Mouse (Mus musculus) CH12F3 (cell line): ENCODE results near the gene Cav3.

Experiments used
- in situ Hi-C: fragments of 300-500 bp; cut with MboI; formaldehyde crosslinking; loops from 2 replicates; pipeline ENCODE4 v1.14.3; 2020; ENCODE audit warnings: low sequenced_read_pairs

Cav3 gene

DNA sequence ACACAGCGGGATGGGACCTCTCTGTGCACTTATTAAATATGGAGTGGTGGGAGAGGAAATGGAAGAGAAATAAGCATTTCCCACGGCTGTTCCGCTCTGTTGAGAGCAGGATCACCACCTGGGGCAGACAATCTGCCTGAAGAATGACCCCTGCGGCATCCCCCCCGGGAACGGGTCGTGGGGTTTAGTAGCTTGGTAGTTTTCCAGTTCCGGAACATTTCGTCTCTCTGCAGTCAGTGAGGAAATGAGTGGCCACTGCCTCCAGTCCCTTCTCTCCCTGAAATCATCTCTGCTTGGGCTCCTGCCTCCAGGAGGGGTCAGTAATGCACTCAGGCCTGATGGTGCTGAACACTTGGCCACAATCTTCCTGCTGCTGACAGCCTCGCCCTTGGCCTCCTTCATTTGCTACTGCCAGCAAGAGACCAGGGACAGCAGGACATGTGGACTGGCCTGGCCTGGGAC, 35.3 kb downstream of the Cav3 start:
- in situ Hi-C loops: no loop called here

- in situ Hi-C loops: no loop called here
Observed at GRCm38 (mm10) chr6:112495219-112495618, 35.9 kb downstream of the Cav3 start.

- in situ Hi-C loops: no loop called here
Observed at GRCm38 (mm10) chr6:112496291-112497060, 37.2 kb downstream of the Cav3 start.

- in situ Hi-C loops: no loop called here
Observed at GRCm38 (mm10) chr6:112497456-112497855, 38.2 kb downstream of the Cav3 start.

DNA sequence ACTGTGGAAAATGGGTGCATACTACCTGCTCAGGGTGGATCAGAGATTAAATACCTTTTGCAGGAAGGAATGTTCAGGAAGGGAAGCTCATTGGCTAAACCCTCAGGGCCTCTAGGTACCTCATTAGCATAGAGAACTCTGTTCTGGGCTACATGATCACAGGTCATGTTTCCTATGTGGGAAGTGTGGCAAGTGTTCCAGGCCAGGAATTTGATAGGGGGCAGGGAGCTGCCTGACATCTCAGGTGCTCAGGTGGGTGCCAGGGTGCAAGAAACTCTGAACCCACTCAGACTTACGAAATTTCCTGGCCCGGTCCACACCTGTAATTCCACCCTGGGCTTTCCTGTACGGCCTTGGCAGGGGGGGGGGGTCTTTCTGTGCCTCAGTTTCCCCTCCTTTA, 39.4 kb downstream of the Cav3 start:
- in situ Hi-C loops: no loop called here

DNA sequence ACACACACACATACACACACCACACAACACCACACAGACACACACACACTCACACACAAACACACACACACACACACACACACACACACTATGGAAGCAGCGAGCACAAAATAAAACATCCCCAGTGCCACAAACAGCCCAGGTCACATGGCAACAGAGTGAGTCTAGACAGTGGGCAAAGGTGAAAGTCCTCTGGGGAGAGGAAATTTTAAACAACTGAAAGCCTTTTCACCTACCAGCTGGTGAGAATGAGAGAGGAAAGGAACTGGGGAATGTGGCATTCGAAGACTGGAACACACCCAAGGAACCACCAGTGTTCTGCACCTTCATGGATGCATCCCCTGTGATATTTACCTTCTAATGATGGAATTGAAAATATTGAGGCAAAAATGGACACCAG, 40.2 kb downstream of the Cav3 start:
- in situ Hi-C loops: no loop called here

DNA sequence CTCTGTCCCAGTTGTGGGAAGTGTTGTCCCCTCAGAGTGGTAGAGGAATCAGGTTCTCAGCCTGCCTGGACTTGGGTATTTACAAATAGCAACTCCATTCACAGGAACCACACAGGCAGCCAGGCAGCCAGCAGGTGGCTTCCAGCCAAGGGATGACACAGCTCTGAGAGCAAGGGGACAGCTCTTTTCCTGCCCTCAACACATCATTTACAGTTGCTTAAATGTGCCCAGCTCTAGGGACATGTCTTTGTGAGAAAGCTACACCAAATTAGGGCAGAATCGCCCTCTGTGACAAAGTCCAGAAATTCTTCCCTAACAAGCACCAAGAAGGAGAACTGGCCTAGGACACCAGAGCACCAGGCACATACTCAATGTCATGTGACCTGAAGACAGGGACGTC, 41.9 kb downstream of the Cav3 start:
- in situ Hi-C loops: no loop called here

GRCm38 (mm10) chr6:112507617-112508016, 48.3 kb downstream of the Cav3 start:
- in situ Hi-C loops: no loop called here

DNA sequence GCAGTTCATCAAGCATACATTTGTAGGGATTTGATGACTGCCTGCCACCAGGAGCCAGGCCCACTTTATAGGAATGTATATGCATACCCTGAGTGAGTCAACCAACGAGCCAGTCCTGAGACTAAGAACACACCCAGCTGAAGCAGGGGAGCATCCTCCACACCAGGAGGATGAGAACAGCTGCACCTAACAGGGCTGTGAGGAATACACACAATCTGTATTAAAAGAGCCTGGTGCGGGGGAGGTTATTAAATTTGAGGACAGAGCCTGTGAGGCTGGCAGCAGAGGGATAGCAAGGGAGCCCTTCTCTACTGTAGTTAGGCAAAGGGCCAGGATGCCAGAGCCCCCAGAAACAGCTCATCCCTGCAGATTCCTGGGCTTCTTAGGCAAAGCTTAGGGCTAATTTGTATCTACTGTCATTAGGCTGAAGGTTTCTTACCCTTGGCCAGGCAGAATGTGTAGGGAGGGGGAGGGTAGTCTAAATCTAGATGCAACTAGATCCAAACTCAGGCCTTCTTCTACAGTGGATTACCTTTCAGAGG, 50.4 kb downstream of the Cav3 start:
- in situ Hi-C loops: no loop called here

DNA sequence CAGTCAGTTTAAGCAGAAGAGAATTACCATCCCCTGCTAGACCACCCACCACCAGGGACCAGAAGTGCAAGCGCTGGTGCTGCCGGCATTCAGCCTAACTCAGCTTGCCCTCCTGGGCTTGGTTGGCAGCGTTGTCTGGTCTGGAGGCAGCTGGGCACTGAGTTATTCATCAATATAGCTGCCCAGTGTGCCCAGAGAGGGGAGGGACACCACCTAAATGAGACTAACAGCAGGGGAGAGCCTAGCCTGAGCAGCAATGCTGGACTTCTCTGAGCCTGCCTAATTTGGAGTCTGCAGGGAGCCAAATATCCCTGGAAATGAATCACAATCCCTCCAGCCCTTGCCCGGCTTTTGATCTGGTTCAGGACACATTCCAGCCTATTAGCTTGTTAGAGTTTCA, 51.0 kb downstream of the Cav3 start:
- in situ Hi-C loops: no loop called here

DNA sequence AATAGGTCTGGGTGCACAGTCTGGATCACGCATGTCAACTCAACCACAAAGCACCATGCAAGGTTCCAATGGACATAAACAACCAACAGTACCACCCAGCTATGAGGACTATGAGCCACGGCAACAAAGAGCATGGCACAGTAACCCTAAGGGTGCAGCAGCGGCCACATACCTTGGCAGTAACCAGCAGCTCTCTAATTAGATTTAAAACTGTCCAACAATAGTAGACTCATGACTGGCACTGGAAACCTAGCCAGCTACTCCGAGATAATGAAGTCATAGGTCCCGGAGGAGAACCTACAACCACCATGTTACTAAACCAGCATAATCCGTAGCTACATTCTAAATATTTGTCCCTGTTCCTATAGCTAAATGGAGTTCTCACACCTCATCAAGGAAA, 55.3 kb downstream of the Cav3 start:
- in situ Hi-C loops: no loop called here

- in situ Hi-C loops: no loop called here
Observed at GRCm38 (mm10) chr6:112516496-112516895, 57.2 kb downstream of the Cav3 start.

GRCm38 (mm10) chr6:112517572-112517971, 58.3 kb downstream of the Cav3 start:
- in situ Hi-C loops: no loop called here

GRCm38 (mm10) chr6:112517991-112518390, 58.7 kb downstream of the Cav3 start:
- in situ Hi-C loops: no loop called here
